Mouse (Mus musculus) cortical plate, adult 2 months (tissue): ENCODE measurements around the gene Gm49322. TPM values are rescaled to one million over a fixed set of nuclear protein-coding genes. Genes with fewer than 3 reads are reported as not detected.
A peak's percentile ranks its signal among the peaks of the same experiment; 100 is the strongest.

Experiments
- H3K27ac ChIP-seq: fragments of 200-500 bp; 2 replicates; pipeline ENCODE4 v1.5.1; 2012; ENCODE audit warnings: low read length, control low read depth, inconsistent platforms; ENCODE audit not compliant: insufficient read depth
- H3K4me1 ChIP-seq: fragments of 200-500 bp; 2 replicates; pipeline ENCODE4 v1.6.1; 2011; ENCODE audit warnings: low read length; ENCODE audit not compliant: control insufficient read depth, insufficient read depth
- H3K4me3 ChIP-seq: fragments of 200-500 bp; 2 replicates; pipeline ENCODE4 v1.5.1; 2011; ENCODE audit warnings: mild to moderate bottlenecking, low read length, control low read depth; ENCODE audit not compliant: insufficient read depth
- CTCF ChIP-seq: fragments of 200-500 bp; IDR thresholded peaks from 2 replicates; pipeline ENCODE4 v1.5.1; 2011; ENCODE audit warnings: mild to moderate bottlenecking, control low read depth, low read length; ENCODE audit not compliant: insufficient read depth; ENCODE audit errors: extremely low read depth
- POLR2A ChIP-seq: fragments of 200-500 bp; IDR thresholded peaks from 2 replicates; pipeline ENCODE4 v1.6.1; 2011; ENCODE audit warnings: mild to moderate bottlenecking, low read length, control low read depth; ENCODE audit not compliant: insufficient read depth; ENCODE audit errors: extremely low read depth
- polyA plus RNA-seq: library from polyadenylated mRNA; depleted of rRNA; stranded (reverse); fragments of >200 nt; gene quantifications from 2 replicates; pipeline ENCODE4 v1.2.3, GENCODE M21; 2012

The Gm49322 gene
- polyA plus RNA-seq, 1 experiment, result 2.8 TPM

DNA sequence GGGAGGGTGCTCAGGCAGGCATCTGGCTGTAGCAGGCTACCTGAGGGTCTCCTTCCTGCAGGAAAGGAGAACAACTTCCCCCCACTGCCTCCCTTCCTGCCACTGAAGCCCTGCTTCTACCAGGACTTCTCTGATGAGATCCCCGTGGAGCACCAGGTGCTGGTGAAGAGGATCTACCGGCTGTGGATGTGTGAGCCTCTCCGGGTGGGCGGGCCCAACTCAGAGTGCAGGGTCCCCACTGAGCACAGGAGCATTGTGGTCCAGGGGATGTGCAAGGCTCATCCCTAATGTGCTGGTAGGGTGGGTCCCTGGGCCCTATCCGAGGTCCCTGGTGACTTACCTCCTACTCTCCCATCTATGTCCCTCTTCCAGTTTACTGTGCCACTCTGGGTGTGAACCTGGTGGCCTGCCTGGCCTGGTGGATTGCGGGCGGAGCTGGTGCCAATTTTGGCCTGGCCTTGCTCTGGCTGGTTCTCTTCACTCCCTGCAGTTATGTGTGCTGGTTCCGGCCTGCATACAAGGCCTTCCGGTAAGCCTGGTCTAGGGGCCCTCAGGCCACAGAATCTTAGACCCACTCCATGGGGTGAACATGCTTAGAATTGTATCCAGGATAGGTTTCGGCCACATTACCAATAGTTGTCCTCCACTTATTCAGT lies 3.6 kb downstream of the Gm49322 start:
- H3K27ac ChIP-seq, result no peak overlapping the region
- no peaks in the 10 kb centered on the region; the same call in 1 of the 2 replicates for H3K4me1 ChIP-seq
- H3K4me3 ChIP-seq, result no peak overlapping the region
- no peak for TF ChIP-seq POLR2A
- TF ChIP-seq CTCF, result no peak

DNA sequence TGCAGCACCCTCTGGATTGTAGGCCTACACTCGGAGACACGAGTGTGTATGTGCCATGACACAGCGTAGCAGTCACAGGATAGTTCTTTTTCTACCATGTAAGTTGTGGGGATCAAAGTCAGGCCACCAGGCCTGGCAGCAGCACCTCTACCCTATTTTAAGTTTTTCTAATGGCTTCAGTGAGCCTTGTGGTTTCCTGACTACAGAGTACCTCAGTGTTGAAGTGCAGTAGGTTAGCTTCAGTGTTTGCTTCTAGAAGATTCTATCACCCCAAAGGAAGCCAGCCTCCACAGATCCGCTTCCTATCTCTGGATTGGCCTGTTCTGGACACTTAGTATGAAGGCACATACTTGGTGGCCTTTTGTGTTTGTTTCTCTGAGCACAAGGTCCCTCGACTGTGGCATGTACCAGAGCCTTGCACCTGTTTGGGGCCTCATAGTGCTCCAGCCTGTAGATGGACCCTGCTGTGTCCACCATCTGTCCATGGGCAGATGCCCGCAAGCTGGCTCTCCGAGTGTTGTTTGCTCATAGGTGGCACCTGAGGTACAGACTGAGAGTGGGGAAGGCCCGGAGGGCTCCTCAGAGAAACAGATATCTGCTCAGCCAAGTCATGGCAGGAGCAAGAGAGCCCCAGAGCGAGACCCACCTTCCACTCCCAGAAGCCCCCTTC lies 4.4 kb downstream of the Gm49322 start:
- H3K4me3 ChIP-seq, result no peak overlapping the region
- no peak overlapping the region for H3K27ac ChIP-seq
- no peaks in the 10 kb centered on the region for H3K4me1 ChIP-seq
- TF ChIP-seq POLR2A (no peak), CTCF (no peak)

DNA sequence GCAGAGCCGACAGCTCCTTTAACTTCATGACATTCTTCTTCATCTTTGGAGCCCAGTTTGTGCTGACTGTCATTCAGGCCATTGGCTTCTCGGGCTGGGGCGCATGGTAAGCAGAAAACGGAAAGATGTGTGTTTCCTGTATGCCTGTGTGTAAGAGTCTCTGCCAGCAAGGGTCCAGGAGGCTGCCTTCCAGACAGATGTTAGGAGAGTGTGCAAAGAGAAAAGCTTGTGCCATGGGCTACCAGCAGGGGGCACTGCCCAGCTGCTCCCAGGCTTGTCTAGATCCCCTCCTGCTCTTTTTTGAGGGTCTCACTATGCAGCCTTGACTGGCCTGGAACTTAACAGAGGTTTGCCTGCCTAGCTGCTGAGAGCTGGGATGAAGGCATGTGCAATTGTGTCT lies 5.2 kb downstream of the Gm49322 start:
- Histone ChIP-seq H3K27ac (no peak overlapping the region), H3K4me1 (no peaks in the 10 kb centered on the region)
- TF ChIP-seq POLR2A (no peak), CTCF (peak; percentile 65)

DNA sequence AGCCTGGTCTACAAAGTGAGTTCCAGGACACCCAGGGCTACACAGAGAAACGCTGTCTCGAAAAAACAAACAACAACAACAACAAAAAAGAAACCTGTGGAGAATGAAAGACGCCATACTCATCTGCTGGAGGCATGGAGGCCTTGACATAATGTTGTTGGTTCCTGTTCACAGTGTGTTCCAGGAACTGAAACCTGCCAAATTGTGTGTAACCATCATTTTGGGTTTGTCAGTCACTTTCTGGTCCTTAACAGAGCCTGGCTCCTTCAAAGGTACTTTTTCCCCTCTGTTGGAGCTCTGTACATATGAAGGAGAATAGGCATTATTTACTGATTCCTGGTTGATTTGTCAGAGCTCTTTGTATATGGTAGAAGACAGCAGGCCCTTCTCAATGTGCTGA lies 6.1 kb downstream of the Gm49322 start:
- Histone ChIP-seq H3K4me1 (no peaks in the 10 kb centered on the region), H3K27ac (no peak overlapping the region), H3K4me3 (no peak overlapping the region)
- TF ChIP-seq CTCF, result no peak
- TF ChIP-seq POLR2A, result no peak

More for the DNA sequence above, 5.2 kb downstream of the Gm49322 start:
- H3K4me3 ChIP-seq, result no peak overlapping the region

DNA sequence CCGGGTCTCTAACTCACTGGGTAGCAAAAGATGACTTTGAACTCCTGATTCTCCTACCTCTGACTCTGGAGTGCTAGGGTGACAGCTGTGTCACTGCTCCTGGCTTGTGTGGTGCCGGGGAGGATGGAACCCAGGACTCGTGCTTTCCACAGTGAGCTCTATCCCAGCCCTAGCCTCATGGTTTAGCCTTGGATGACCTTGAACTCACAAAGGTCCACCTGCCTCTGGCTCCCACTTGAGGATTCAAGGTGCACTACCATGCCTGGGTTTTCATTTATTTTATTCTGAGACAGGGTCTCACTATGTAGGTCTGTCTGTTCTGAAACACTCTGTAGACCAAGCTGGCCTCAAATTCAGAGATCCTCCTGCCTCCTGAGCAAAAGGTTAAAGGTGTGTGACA lies 8.0 kb downstream of the Gm49322 start:
- Histone ChIP-seq H3K4me3 (no peak overlapping the region), H3K4me1 (no peaks in the 10 kb centered on the region), H3K27ac (no peak overlapping the region)
- TF ChIP-seq POLR2A (no peak), CTCF (no peak)

DNA sequence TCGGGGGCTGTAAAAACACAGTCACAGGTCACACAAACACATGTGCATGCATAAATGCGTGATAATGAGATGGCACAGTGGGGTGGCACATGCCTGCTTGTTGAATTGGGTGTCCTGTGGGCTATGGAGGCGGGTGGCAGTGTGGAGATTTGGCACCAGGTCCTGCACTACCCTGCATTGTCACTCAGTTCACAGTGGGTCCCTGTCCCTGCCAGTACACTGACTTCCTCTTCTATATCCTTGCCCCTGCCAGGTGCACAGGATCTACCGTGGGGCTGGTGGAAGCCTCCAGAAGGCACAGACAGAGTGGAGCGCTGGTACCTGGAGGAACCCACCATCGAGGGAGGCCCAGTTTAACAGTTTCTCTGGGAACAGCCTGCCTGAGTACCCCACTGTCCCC lies 8.5 kb downstream of the Gm49322 start:
- TF ChIP-seq POLR2A, result no peak
- no peak for TF ChIP-seq CTCF
- H3K4me3 ChIP-seq, result no peak overlapping the region
- H3K27ac ChIP-seq, result no peak overlapping the region
- no peaks in the 10 kb centered on the region for H3K4me1 ChIP-seq

DNA sequence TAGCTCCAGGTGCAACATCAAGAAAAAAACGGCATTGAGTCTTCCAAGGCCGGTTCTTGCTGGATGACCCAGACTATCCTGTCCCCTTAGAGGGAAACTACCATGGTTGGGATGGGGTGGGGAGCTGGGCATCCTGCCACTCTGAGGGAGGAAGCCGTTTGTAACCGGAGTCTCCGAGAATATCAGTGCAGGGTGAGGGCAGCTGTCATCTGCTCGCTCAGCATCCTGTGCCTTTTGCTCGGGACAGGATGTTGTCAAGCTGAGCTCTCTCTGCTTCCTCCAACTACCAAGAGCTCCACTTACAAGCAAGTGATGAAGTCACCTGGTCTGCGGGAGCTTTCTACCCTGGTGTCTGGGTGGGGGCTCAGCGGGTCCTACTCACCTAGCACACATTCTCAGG lies 12.4 kb downstream of the Gm49322 start:
- Histone ChIP-seq H3K4me3 (no peak overlapping the region), H3K4me1 (no peaks in the 10 kb centered on the region), H3K27ac (no peak overlapping the region)
- TF ChIP-seq CTCF, result no peak

DNA sequence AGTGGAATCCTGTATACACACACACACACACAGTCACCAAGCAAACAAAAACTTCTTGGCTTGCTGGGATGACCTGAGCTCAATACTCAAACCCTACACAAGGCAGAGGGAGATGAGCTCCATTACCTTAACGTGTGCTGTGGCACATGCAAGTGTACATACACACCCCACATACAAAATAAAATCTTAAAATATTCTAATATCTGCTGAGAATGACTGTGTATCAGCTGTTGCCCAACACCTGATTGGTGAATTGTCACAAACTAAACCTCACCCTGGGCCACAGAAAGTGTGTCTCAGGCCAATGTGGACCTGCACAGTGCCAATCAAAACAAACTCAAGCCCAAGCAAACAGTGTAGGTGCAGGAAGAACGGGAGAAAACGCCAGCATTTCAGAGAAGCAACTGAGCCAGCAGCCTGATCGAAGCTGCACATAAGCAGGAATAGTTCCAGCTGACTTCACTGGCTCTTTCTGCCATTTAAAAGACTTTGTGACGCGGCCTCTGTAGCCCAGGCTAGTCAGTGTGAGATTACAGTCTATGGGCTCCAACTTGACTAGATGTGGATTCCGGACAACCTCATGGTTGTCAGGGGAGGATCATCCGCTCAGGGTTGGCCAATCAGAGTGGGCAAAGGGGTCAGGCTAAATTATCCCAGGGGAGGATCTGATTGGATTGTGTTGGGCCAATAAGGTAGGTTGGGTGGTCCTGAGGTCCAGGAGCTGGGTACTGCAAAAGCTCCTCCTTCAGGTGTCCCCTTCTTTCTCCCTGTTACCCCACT lies 13.8 kb downstream of the Gm49322 start:
- TF ChIP-seq CTCF (no peak), POLR2A (no peak)
- H3K4me3 ChIP-seq, result no peak overlapping the region
- peaks cover 3% of the 10 kb centered on the region for H3K4me1 ChIP-seq
- H3K27ac ChIP-seq, result no peak overlapping the region

DNA sequence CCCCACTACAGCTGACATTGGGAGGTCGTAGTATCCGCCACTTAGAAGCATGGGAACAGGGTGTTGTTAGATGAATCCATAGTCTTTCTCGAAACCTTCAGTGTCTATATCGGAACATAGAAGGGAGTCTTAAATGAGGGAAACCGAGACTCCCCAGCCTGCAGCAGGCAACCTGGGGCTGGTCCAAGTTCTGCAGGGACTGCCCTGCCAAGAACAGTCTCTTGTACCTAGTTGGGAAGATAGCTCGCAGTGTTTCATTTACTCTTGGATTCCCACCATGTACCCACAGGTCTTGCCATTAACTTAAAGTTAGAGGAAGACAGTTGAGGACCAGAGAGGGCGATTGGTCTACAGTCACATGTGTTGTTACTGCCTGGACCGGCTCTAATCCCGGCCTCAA lies 14.5 kb downstream of the Gm49322 start:
- peaks cover 4% of the 10 kb centered on the region for H3K4me1 ChIP-seq
- TF ChIP-seq POLR2A (no peak), CTCF (no peak)
- no peak overlapping the region for H3K27ac ChIP-seq
- no peak overlapping the region for H3K4me3 ChIP-seq
